Mouse (Mus musculus): Measurements from ENCODE around the gene 4930568D16Rik. TPM values are rescaled to one million over a fixed set of nuclear protein-coding genes. Genes with fewer than 3 reads are reported as not detected.
A peak's percentile ranks its signal among the peaks of the same experiment; 100 is the strongest.

Gene 4930568D16Rik
- polyA plus RNA-seq, 1 experiment from 2014 or later = not detected

DNA sequence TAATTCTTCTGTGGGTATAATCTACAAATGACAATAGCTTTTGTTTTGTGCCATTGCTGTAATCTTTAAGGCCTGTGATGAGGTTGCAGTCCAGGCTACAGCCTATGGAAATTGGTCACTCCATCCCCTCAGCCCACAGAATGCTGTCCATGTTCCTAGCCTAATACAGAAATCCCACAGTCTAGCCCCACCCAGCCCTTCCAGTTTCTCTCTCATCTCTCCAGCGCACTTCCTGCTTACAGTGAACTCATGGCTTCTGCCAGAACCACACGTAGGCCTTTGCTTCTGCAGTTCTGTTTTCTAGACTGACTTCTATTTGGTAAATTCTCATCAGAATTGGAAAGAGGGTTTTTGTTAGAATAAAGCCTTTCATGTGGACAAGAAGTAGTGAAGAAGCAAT, 21.5 kb downstream of the 4930568D16Rik start:
- WGBS = 43% methylated on average over 2 of the region's 2 CpGs
- Histone ChIP-seq H3K9ac (no peak overlapping the region), H3K27ac (ENCODE audit: poor library complexity, severe bottlenecking) (no peak overlapping the region), H3K27me3 (replicated peaks) (no peaks in the 10 kb centered on the region), H3K4me2 (no peak overlapping the region), H3K9me3 (replicated peaks) (no peaks in the 10 kb centered on the region), H3K4me1 (replicated peaks) (no peaks in the 10 kb centered on the region), H3K36me3 (no peaks in the 10 kb centered on the region), H3K4me3 (no peak overlapping the region)
- ATAC-seq (ENCODE audit: insufficient number of reproducible peaks, low FRiP score) = no peak

DNA sequence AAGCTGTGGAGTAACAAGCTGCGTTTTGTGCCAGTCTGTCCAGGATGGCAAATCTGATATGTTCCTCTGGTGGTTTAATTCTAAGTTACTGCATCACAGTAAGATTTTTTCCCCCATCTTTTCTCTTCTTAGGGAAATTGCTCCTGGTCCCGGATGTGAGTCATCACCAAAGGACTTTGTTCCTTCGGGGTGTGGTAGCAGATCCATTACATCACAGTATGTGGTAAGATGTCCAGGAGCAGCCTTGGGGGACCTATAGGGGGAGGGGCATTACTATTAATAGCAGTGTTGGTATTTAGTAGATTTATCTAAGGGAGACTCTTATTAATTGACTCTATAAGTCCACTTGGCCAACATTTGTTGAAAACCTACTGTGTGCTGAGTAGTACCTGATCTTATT, 24.9 kb downstream of the 4930568D16Rik start:
- no peaks in the 10 kb centered on the region for H3K4me1 ChIP-seq (replicated peaks)
- no peak for ATAC-seq (ENCODE audit: insufficient number of reproducible peaks, low FRiP score)
- 63% methylated on average over 3 of the region's 3 CpGs for WGBS

DNA sequence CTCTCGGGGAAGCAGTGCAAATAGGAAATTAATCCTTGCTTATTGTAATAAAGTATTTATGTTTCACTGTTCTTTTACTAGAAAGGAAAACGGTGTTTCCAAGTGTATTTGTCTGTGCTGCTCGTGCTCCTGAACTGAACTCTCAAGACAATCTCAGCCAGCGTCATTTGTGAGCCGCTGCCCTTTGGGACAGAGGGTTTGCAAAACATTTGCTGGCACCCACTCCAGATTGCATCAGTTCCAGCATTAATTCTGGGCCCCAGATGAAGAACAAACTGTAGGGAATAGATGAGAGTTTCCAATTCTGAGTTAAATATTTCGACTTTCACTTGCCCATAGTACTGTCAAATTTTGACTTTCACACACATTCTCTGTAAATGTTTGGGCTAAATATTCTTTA, 28.8 kb downstream of the 4930568D16Rik start:
- no peaks in the 10 kb centered on the region for H3K36me3 ChIP-seq
- no peak overlapping the region for H3K27ac ChIP-seq (ENCODE audit: poor library complexity, severe bottlenecking)
- no peak overlapping the region for H3K4me3 ChIP-seq
- H3K9ac ChIP-seq = no peak overlapping the region
- WGBS = 82% methylated on average over 6 of the region's 6 CpGs
- no peaks in the 10 kb centered on the region for H3K27me3 ChIP-seq (replicated peaks)
- H3K4me1 ChIP-seq (replicated peaks) = peaks cover 16% of the 10 kb centered on the region
- H3K4me2 ChIP-seq = no peak overlapping the region
- H3K9me3 ChIP-seq (replicated peaks) = no peaks in the 10 kb centered on the region
- ATAC-seq (ENCODE audit: insufficient number of reproducible peaks, low FRiP score) = no peak

More for the DNA sequence above, 24.9 kb downstream of the 4930568D16Rik start:
- no peak overlapping the region for H3K4me2 ChIP-seq
- H3K27me3 ChIP-seq (replicated peaks) = no peaks in the 10 kb centered on the region
- H3K9ac ChIP-seq = no peak overlapping the region
- H3K36me3 ChIP-seq = no peaks in the 10 kb centered on the region
- H3K9me3 ChIP-seq (replicated peaks) = no peaks in the 10 kb centered on the region
- no peak overlapping the region for H3K27ac ChIP-seq (ENCODE audit: poor library complexity, severe bottlenecking)
- no peak overlapping the region for H3K4me3 ChIP-seq

DNA sequence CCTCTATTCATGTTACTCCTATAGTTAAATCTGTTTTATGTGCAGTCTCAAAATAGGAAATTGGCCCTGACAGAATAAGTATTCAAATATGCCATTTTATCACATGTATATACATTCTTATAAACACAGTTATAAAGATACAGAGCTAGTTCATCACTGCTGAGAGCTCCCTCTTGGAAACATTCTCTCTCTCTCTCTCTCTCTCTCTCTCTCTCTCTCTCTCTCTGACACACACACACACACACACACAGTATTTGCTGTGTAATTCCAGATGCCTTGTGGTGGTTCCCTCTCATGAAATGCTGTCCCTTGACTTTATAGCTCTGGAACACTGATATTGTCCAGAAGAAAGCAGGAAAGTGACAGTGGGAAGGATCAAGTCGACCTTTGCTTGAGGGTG, 29.5 kb downstream of the 4930568D16Rik start:
- no peaks in the 10 kb centered on the region for H3K27me3 ChIP-seq (replicated peaks)
- ATAC-seq (ENCODE audit: insufficient number of reproducible peaks, low FRiP score) = no peak
- H3K9me3 ChIP-seq (replicated peaks) = no peaks in the 10 kb centered on the region
- no peak overlapping the region for H3K4me3 ChIP-seq
- H3K27ac ChIP-seq (ENCODE audit: poor library complexity, severe bottlenecking) = no peak overlapping the region
- 74% methylated on average over 1 of the region's 1 CpGs for WGBS
- H3K36me3 ChIP-seq = no peaks in the 10 kb centered on the region
- H3K4me1 ChIP-seq (replicated peaks) = peaks cover 16% of the 10 kb centered on the region
- no peak overlapping the region for H3K4me2 ChIP-seq
- no peak overlapping the region for H3K9ac ChIP-seq

DNA sequence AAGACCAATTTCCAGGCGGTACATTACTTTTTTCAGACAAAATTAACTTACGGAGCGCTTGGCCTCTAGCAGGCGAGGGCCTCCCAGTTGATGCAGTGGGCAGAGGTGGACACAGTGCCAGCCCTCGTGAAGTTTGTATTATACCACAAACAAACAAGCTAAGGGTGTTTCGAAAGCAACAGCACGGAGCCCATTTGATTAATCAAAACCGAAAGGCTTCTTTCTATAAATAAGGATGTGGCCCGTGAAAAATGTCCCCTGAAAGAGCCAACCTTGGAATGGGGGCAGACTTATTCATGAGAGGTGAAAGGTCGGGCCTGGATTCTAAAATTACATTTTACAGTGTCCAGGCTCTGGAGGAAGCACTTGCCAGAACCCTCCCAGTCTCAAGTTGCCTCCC, 30.1 kb downstream of the 4930568D16Rik start:
- ATAC-seq (ENCODE audit: insufficient number of reproducible peaks, low FRiP score) = no peak
- H3K9me3 ChIP-seq (replicated peaks) = no peaks in the 10 kb centered on the region
- peaks cover 16% of the 10 kb centered on the region for H3K4me1 ChIP-seq (replicated peaks)
- 52% methylated on average over 10 of the region's 10 CpGs for WGBS
- peak overlapping the region; percentile 96 for H3K4me2 ChIP-seq
- peak overlapping the region; percentile 65 for H3K27ac ChIP-seq (ENCODE audit: poor library complexity, severe bottlenecking)
- no peaks in the 10 kb centered on the region for H3K27me3 ChIP-seq (replicated peaks)
- no peaks in the 10 kb centered on the region for H3K36me3 ChIP-seq
- peak overlapping the region; percentile 68; the same call in 1 of the 2 replicates for H3K9ac ChIP-seq
- H3K4me3 ChIP-seq = peak overlapping the region; percentile 78

DNA sequence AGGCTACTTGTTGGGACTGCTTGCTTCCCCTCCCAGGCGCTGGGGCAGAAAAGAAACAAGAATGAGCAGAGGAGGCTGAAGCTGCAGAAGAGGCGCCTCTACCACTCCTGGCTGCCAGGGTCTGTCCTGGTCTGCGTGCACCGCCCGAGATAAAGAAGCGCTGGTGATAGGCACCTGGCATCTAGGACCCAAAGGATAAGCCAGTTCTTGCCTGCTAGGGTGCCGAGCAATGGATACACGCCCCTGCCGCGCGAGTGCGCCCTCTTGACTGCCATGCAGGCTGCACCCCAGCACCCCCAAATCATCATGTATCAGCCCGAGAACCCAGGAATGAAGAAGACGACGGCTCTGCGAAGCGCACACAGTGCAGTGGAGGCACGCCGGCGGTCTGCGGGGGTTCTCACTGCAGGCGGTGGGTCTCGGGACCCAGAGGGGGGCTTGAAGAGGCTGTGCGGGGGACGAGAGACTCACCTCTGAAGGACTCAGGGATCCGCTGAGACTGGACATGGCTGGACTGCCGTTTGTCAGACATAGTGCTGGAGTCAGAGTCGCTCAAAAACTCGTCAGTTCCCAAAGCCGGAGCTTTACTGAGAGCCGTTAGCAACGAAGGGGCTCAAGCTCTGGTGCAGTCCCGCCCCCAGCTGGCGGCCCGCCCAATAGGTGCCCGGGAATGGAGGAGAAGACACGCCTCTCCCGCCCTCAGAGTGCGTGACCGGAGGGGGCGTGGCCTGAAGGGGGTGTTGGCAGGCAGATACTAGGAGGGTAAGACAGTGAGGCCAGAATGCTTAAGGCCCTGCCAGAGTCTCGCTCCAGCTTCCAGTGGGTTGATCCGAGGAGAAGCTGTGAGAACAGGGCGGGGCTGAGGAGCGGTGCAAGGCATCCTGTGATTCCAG, 30.9 kb downstream of the 4930568D16Rik start, which contains the start of gene Stom:
Gene Stom, minus strand, starts transcription at position 589 of the 893 bp plus-strand sequence.
- Histone ChIP-seq H3K4me1 (replicated peaks) (peaks cover 16% of the 10 kb centered on the region), H3K27me3 (replicated peaks) (no peaks in the 10 kb centered on the region), H3K9me3 (replicated peaks) (no peaks in the 10 kb centered on the region), H3K4me2 (peak within 1 kb of the TSS; percentile 96), H3K4me3 (peak within 1 kb of the TSS; percentile 78), H3K9ac (peak within 1 kb of the TSS; percentile 83), H3K27ac (ENCODE audit: poor library complexity, severe bottlenecking) (peak within 1 kb of the TSS; percentile 90), H3K36me3 (no peaks in the 10 kb centered on the region)
- peak; percentile 98 for ATAC-seq (ENCODE audit: insufficient number of reproducible peaks, low FRiP score)
- 0% methylated on average over 45 of the region's 45 CpGs for WGBS

DNA sequence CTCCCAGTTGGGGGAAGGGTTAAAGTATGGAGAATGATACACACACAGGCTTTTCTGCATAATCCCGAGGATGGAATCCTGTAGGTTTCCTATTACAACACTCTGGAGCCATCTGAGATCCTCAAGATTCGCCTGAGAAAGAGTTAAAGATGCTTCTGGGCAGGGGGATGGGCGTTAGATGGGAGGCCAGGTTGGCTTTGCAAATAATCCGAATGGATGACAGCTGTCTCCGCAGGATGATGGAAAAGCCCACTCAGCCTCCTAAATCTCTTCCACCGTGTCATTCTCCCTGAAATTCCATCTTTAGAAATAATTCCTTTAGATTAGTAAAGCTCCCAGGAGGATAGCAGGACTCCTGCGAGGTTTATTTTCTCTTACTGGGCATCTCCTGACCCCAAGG, 31.9 kb downstream of the 4930568D16Rik start:
- Histone ChIP-seq H3K9me3 (replicated peaks) (no peaks in the 10 kb centered on the region), H3K4me1 (replicated peaks) (peaks cover 16% of the 10 kb centered on the region), H3K4me3 (peak overlapping the region; percentile 78), H3K27ac (ENCODE audit: poor library complexity, severe bottlenecking) (0 out of 2 replicates have a peak overlapping the region, but pooled peaks have one; percentile 90), H3K9ac (peak overlapping the region; percentile 83), H3K36me3 (no peaks in the 10 kb centered on the region), H3K4me2 (peak overlapping the region; percentile 96), H3K27me3 (replicated peaks) (no peaks in the 10 kb centered on the region)
- WGBS = 14% methylated on average over 7 of the region's 7 CpGs
- ATAC-seq (ENCODE audit: insufficient number of reproducible peaks, low FRiP score) = no peak

DNA sequence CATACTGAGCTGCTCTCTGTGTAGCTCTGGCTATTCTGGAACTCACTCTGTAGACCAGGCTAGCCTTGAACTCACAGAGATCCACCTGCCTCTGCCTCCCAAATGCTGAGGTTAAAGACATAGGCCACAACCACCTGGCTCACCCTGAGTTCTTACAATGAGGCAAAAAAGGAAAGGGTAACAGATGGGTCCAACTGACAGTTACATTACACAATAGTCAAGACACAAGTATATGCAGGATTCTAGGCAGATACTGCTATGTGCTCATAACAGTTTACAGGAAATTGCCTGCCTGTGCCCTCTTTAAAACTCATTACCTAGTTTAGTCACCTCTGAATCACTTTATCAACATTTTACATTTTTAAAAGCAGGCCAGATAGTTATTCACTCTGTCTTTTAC, 33.9 kb downstream of the 4930568D16Rik start:
- no peak overlapping the region for H3K27ac ChIP-seq (ENCODE audit: poor library complexity, severe bottlenecking)
- H3K9ac ChIP-seq = no peak overlapping the region
- no peaks in the 10 kb centered on the region for H3K36me3 ChIP-seq
- no peaks in the 10 kb centered on the region for H3K9me3 ChIP-seq (replicated peaks)
- H3K4me3 ChIP-seq = no peak overlapping the region
- no peak overlapping the region for H3K4me2 ChIP-seq
- no peaks in the 10 kb centered on the region for H3K27me3 ChIP-seq (replicated peaks)
- ATAC-seq (ENCODE audit: insufficient number of reproducible peaks, low FRiP score) = no peak
- peaks cover 16% of the 10 kb centered on the region for H3K4me1 ChIP-seq (replicated peaks)

DNA sequence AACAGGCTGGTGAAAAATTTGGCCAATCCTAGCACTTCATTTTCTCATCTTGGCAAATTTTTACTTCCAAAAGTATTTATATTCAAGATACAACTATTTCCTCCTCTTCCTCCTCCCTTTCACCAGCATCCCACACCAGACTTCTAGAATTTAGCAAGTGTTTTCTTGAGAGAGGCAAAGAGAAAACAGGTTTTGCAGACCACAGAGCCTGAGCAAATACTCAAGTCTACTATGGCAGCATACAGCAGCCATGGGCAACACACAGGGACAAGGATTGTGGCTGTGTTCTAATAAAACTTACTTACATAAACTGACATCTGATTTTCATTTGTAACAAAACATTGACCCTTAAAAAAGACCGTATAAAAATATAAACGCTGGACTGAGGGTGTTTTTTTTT, 36.3 kb downstream of the 4930568D16Rik start:
- Histone ChIP-seq H3K4me3 (no peak overlapping the region), H3K4me1 (replicated peaks) (peaks cover 12% of the 10 kb centered on the region), H3K36me3 (no peaks in the 10 kb centered on the region), H3K27ac (ENCODE audit: poor library complexity, severe bottlenecking) (no peak overlapping the region), H3K9me3 (replicated peaks) (no peaks in the 10 kb centered on the region), H3K9ac (no peak overlapping the region), H3K27me3 (replicated peaks) (no peaks in the 10 kb centered on the region), H3K4me2 (no peak overlapping the region)
- ATAC-seq (ENCODE audit: insufficient number of reproducible peaks, low FRiP score) = no peak
- WGBS = 64% methylated on average over 2 of the region's 2 CpGs

DNA sequence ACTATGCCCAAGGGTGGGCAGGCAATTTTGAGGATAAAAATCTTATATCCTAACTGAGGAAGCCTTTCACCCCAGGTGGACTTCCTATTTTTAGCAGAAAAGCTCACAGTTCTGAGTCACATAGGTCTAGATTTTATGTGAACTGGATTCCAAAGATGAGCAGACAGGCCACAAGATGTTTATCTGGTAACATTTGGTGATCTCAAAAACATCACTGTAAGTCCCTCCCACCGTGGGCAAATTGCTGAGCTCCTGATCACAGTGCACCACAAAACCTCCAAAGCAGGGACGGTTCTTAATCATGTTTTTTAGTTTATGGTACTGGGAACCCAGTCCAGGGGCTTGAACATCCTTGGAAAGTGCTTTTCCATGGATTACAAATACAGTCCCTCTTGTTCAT, 38.5 kb downstream of the 4930568D16Rik start:
- no peak for ATAC-seq (ENCODE audit: insufficient number of reproducible peaks, low FRiP score)
- H3K4me1 ChIP-seq (replicated peaks) = 0 out of 2 replicates have a peak, but pooled peaks cover 4% of the 10 kb centered on the region
- 91% methylated on average over 2 of the region's 2 CpGs for WGBS

DNA sequence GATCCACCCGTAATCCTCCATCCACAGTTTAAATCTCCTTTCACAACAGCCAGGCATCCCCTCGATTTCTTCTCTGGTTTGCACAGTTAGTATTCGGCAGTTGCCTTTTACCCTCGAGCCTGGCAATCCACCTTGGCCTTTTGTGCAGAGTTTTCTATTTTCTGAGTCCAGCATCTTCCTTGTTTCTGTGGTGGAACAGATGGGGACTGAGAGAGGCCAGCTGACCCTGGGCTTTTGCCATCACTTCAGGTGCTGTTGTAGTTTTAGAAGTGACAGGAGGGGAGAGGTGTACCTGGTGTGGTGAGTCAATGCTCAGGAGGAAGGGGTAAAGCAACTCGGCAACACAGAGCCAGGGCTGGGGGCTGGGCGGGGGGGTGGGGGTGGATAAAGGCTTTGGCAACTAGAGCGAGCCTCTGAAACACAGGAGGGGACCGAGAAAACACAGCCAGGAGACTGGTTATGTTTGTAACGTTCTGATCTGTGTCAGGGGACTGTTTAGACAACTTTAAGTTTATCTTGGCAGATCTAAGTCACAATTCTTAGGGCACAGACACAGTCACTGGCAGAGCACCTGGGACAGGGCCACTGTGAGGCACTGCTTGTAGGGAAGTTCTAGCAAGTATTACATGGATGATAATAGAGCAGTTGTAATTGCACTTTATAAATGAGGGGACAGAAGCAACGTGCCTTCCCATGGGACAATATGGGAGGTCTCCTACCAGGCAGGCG, 39.3 kb downstream of the 4930568D16Rik start:
- 48% methylated on average over 11 of the region's 11 CpGs for WGBS
- H3K4me3 ChIP-seq = no peak overlapping the region
- no peak overlapping the region for H3K9ac ChIP-seq

More for the DNA sequence above, 38.5 kb downstream of the 4930568D16Rik start:
- H3K9me3 ChIP-seq (replicated peaks) = no peaks in the 10 kb centered on the region
- H3K36me3 ChIP-seq = no peaks in the 10 kb centered on the region
- no peak overlapping the region for H3K9ac ChIP-seq
- H3K4me3 ChIP-seq = no peak overlapping the region
- H3K27me3 ChIP-seq (replicated peaks) = no peaks in the 10 kb centered on the region
- H3K4me2 ChIP-seq = no peak overlapping the region
- no peak overlapping the region for H3K27ac ChIP-seq (ENCODE audit: poor library complexity, severe bottlenecking)

More for the DNA sequence above, 39.3 kb downstream of the 4930568D16Rik start:
- H3K4me2 ChIP-seq = no peak overlapping the region
- no peaks in the 10 kb centered on the region for H3K9me3 ChIP-seq (replicated peaks)
- no peaks in the 10 kb centered on the region for H3K27me3 ChIP-seq (replicated peaks)
- H3K4me1 ChIP-seq (replicated peaks) = peaks cover 9% of the 10 kb centered on the region
- no peaks in the 10 kb centered on the region for H3K36me3 ChIP-seq
- no peak overlapping the region for H3K27ac ChIP-seq (ENCODE audit: poor library complexity, severe bottlenecking)
- ATAC-seq (ENCODE audit: insufficient number of reproducible peaks, low FRiP score) = no peak

Data from heart, embryonic 12.5 days (tissue).